Mouse (Mus musculus) intestine, embryonic 16.5 days (tissue): ENCODE results near the gene Inhbb. TPM values are rescaled to one million over a fixed set of nuclear protein-coding genes. Genes with fewer than 3 reads are reported as not detected.
A peak's percentile ranks its signal among the peaks of the same experiment; 100 is the strongest.

ENCODE experiments used
- ATAC-seq: fragments of 200-750 bp; cut with Nextera tagmentation; 2 replicates; pipeline ENCODE4 v1.8.0; 2017; ENCODE audit warnings: moderate TSS enrichment, moderate library complexity
- H3K27ac ChIP-seq: fragments of 300-500 bp; sonication (generic); 2 replicates; pipeline ENCODE4 v1.5.1; 2014; ENCODE audit warnings: mild to moderate bottlenecking, low read length
- H3K27me3 ChIP-seq: fragments of 300-500 bp; sonication (generic); replicated peaks from 2 replicates; pipeline ENCODE4 v1.6.1; 2014; ENCODE audit warnings: low read length, control low read depth, mixed read lengths; ENCODE audit not compliant: control insufficient read depth, insufficient read depth
- H3K36me3 ChIP-seq: fragments of 300-500 bp; sonication (generic); 2 replicates; pipeline ENCODE4 v1.6.1; 2014; ENCODE audit warnings: low read length, control low read depth; ENCODE audit not compliant: control insufficient read depth, insufficient read depth
- H3K4me1 ChIP-seq: fragments of 300-500 bp; sonication (generic); 2 replicates; pipeline ENCODE4 v1.6.1; 2014; ENCODE audit warnings: low read length, control low read depth, mixed read lengths; ENCODE audit not compliant: control insufficient read depth, insufficient read depth
- H3K4me2 ChIP-seq: fragments of 300-500 bp; sonication (generic); 2 replicates; pipeline ENCODE4 v1.6.1; 2014; ENCODE audit warnings: low read depth, low read length, control low read depth
- H3K4me3 ChIP-seq: fragments of 300-500 bp; sonication (generic); 2 replicates; pipeline ENCODE4 v1.5.1; 2014; ENCODE audit warnings: mild to moderate bottlenecking, low read length
- H3K9ac ChIP-seq: fragments of 300-500 bp; sonication (generic); 2 replicates; pipeline ENCODE4 v1.6.1; 2014; ENCODE audit warnings: low read depth, low read length
- H3K9me3 ChIP-seq: fragments of 300-500 bp; sonication (generic); 2 replicates; pipeline ENCODE4 v1.6.1; 2016; ENCODE audit warnings: low read length, control low read depth; ENCODE audit not compliant: control insufficient read depth
- whole genome bisulfite sequencing: fragments of 180-500 bp; shearing (Covaris S2); extraction: QIAGEN DNeasy Blood & Tissue Kit; methylation state at CpG from one replicate; pipeline ENCODE4 v1.1.7; 2014; 5-methylcytosine and 5-hydroxymethylcytosine counted together
- polyA plus RNA-seq: library from polyadenylated mRNA; unstranded; fragments of >200 nt; fragmentation: Nextera tagmentation; extraction: Ambion mirVana; gene quantifications from 2 replicates; pipeline ENCODE4 v1.2.1, GENCODE M21; 2015

Inhbb gene
- polyA plus RNA-seq, 1 experiment from 2014 or later = 0.16 TPM

- Histone ChIP-seq H3K4me3 (peak overlapping the region; percentile 70), H3K36me3 (no peaks in the 10 kb centered on the region), H3K27me3 (peaks cover 82% of the 10 kb centered on the region), H3K27ac (no peak overlapping the region), H3K4me2 (peak overlapping the region; percentile 100), H3K9me3 (no peaks in the 10 kb centered on the region), H3K4me1 (peaks cover 21% of the 10 kb centered on the region), H3K9ac (peak overlapping the region; percentile 63)
- peak; percentile 82 for ATAC-seq
- 0% methylated on average over 42 of the region's 78 CpGs for WGBS
Observed at GRCm38 (mm10) chr1:119420984-119421575, 968 bp downstream of the Inhbb start.

GRCm38 (mm10) chr1:119420189-119420983, 1.7 kb downstream of the Inhbb start:
- Histone ChIP-seq H3K4me2 (peak overlapping the region; percentile 100), H3K9ac (peak overlapping the region; percentile 63; the same call in 1 of the 2 replicates), H3K36me3 (no peaks in the 10 kb centered on the region), H3K4me3 (peak overlapping the region; percentile 70), H3K9me3 (no peaks in the 10 kb centered on the region), H3K4me1 (peaks cover 21% of the 10 kb centered on the region), H3K27me3 (peaks cover 82% of the 10 kb centered on the region), H3K27ac (no peak overlapping the region)
- no peak for ATAC-seq
- whole genome bisulfite sequencing = 2% methylated on average over 67 of the region's 76 CpGs

DNA sequence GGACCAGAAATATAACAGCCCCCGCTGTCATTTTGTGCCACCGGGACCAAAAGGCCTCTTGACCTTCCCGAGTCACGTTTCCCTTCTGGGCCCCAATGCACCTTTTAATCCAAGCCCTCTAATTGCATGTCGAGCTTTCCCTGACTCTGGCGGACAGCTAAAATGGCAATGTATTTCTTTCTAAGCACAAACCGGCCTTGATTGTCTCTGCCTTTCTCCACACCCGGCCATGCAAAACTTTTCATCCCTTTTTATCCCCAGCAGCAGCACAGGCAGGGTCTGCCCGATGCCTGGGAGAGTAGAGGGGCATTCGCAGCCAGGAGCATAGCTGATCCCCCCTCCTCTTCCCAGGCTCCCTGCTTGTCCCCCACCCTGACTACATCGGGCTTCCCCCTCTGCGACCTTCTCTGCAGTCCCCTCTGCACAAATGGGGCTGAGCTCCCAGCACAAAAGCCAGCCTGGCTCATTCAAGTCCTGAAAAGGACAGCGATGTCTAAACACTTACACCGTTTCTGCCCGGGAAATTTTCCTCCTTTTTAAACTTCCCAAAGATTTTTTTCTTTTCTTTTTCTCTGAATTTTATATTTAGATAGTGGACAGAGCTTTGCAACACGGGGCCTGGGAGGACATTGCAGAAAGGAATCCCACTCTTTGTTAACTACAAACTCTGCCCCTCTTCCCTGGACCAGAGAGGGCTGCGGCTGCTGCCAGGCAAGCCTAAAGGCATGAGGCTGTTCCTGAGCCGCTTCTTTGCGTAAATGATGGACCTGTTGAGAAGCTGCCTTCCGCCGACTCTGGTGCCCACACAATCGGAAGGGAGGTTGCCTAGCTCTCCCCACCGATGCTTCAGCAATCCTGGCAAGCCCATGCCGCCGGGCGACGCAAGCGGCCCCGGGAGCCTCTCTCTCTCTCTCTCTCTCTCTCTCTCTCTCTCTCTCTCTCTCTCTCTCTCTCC, 2.6 kb downstream of the Inhbb start:
- ATAC-seq = no peak
- Histone ChIP-seq H3K4me3 (no peak overlapping the region), H3K36me3 (no peaks in the 10 kb centered on the region), H3K27me3 (peaks cover 76% of the 10 kb centered on the region), H3K9ac (no peak overlapping the region), H3K9me3 (no peaks in the 10 kb centered on the region), H3K4me1 (peaks cover 21% of the 10 kb centered on the region), H3K4me2 (no peak overlapping the region), H3K27ac (no peak overlapping the region)
- 6% methylated on average over 29 of the region's 29 CpGs for WGBS

DNA sequence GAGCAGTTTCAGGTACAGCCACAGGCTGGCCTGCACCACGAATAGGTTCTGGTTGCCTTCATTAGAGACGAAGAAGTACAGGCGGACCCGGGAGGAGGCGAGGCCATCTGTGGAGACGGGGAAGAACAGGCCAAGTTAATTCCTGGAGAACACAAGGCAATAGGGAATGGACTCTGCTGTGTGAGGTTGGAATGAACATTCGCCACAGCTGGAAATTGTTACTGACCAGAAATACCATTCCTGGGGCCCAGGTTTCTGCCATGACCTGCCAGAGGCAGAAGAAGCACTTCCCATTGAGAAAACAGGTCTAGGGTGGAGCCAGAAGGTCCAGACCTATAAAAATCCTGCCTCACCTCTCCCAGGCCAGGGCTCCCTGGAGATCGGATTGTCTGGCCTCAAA, 4.1 kb downstream of the Inhbb start:
- H3K27ac ChIP-seq = no peak overlapping the region
- H3K36me3 ChIP-seq = no peaks in the 10 kb centered on the region
- no peak overlapping the region for H3K9ac ChIP-seq
- H3K4me3 ChIP-seq = no peak overlapping the region
- 67% methylated on average over 8 of the region's 8 CpGs for WGBS
- no peak overlapping the region for H3K4me2 ChIP-seq
- ATAC-seq = no peak
- H3K4me1 ChIP-seq = peaks cover 21% of the 10 kb centered on the region
- no peaks in the 10 kb centered on the region for H3K9me3 ChIP-seq
- peaks cover 64% of the 10 kb centered on the region for H3K27me3 ChIP-seq

GRCm38 (mm10) chr1:119417542-119417941, 4.5 kb downstream of the Inhbb start:
- no peak overlapping the region for H3K27ac ChIP-seq
- no peak overlapping the region for H3K4me2 ChIP-seq
- H3K36me3 ChIP-seq = no peaks in the 10 kb centered on the region
- ATAC-seq = no peak
- H3K9ac ChIP-seq = no peak overlapping the region
- no peaks in the 10 kb centered on the region for H3K9me3 ChIP-seq
- no peak overlapping the region for H3K4me3 ChIP-seq
- H3K4me1 ChIP-seq = peaks cover 19% of the 10 kb centered on the region
- H3K27me3 ChIP-seq = peaks cover 61% of the 10 kb centered on the region
- WGBS = 79% methylated on average over 20 of the region's 20 CpGs

DNA sequence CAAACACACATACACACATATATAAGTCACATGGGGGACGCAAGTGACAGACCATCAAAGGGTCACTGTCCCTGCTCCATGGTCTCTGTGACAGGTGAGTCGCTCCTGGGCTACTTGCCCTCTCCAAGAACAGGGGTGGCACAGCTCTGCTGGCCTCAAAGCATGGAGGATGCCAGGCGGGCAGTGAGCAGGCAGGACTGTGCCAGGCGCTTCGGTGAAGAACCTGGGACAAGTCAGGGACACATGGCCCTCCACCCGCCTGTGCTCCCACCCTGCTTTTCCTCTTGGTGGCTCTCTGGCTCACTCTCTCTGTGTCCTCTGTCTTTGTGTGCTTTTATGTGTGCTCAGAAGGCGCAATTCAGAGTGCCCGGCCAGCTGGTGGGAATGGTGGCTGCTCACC, 5.4 kb downstream of the Inhbb start:
- H3K9me3 ChIP-seq = no peaks in the 10 kb centered on the region
- H3K27me3 ChIP-seq = peaks cover 52% of the 10 kb centered on the region
- ATAC-seq = no peak
- H3K4me1 ChIP-seq = peaks cover 10% of the 10 kb centered on the region
- H3K4me3 ChIP-seq = no peak overlapping the region
- no peak overlapping the region for H3K4me2 ChIP-seq
- no peak overlapping the region for H3K9ac ChIP-seq
- H3K27ac ChIP-seq = no peak overlapping the region
- no peaks in the 10 kb centered on the region for H3K36me3 ChIP-seq
- WGBS = 81% methylated on average over 8 of the region's 8 CpGs

GRCm38 (mm10) chr1:119416177-119416576, 5.9 kb downstream of the Inhbb start:
- no peak for ATAC-seq
- no peaks in the 10 kb centered on the region for H3K9me3 ChIP-seq
- H3K9ac ChIP-seq = no peak overlapping the region
- no peak overlapping the region for H3K4me2 ChIP-seq
- H3K27ac ChIP-seq = no peak overlapping the region
- no peak overlapping the region for H3K4me3 ChIP-seq
- H3K4me1 ChIP-seq = peaks cover 10% of the 10 kb centered on the region
- no peaks in the 10 kb centered on the region for H3K36me3 ChIP-seq
- WGBS = 62% methylated on average over 7 of the region's 7 CpGs
- peaks cover 47% of the 10 kb centered on the region for H3K27me3 ChIP-seq

GRCm38 (mm10) chr1:119415151-119415550, 6.9 kb downstream of the Inhbb start:
- H3K9me3 ChIP-seq = no peaks in the 10 kb centered on the region
- no peaks in the 10 kb centered on the region for H3K36me3 ChIP-seq
- peaks cover 37% of the 10 kb centered on the region for H3K27me3 ChIP-seq
- no peak overlapping the region for H3K4me3 ChIP-seq
- ATAC-seq = no peak
- H3K4me2 ChIP-seq = no peak overlapping the region
- peaks cover under 1% of the 10 kb centered on the region; the same call in 1 of the 2 replicates for H3K4me1 ChIP-seq
- 75% methylated on average over 8 of the region's 8 CpGs for WGBS
- H3K27ac ChIP-seq = no peak overlapping the region
- H3K9ac ChIP-seq = no peak overlapping the region

- Histone ChIP-seq H3K9me3 (no peaks in the 10 kb centered on the region), H3K9ac (no peak overlapping the region), H3K4me2 (no peak overlapping the region), H3K4me3 (no peak overlapping the region), H3K36me3 (no peaks in the 10 kb centered on the region), H3K27ac (no peak overlapping the region), H3K4me1 (no peaks in the 10 kb centered on the region), H3K27me3 (no peaks in the 10 kb centered on the region)
- 81% methylated on average over 5 of the region's 5 CpGs for WGBS
- ATAC-seq = no peak
Observed at GRCm38 (mm10) chr1:119410661-119411060, 11.4 kb downstream of the Inhbb start.
